Mouse (Mus musculus): ENCODE measurements around the gene Plscr3. TPM values are rescaled to one million over a fixed set of nuclear protein-coding genes. Genes with fewer than 3 reads are reported as not detected.
A peak's percentile ranks its signal among the peaks of the same experiment; 100 is the strongest.

The Plscr3 gene
- total RNA-seq, 2 experiments from 2014 or later = 10.8 to 23.7 TPM

- ATAC-seq (ENCODE audit: poor library complexity, severe bottlenecking) = no peak
Measured at GRCm38 (mm10) chr11:69886907-69887635, 40.9 kb downstream of the Plscr3 start.

- no peak for ATAC-seq (ENCODE audit: poor library complexity, severe bottlenecking)
Measured at GRCm38 (mm10) chr11:69891482-69891881, 45.3 kb downstream of the Plscr3 start.

GRCm38 (mm10) chr11:69894671-69895070, 48.5 kb downstream of the Plscr3 start:
- peak; percentile 86 for ATAC-seq (ENCODE audit: poor library complexity, severe bottlenecking)

GRCm38 (mm10) chr11:69895291-69895690, 49.1 kb downstream of the Plscr3 start, which contains the start of gene Acap1:
Gene Acap1, minus strand, starts transcription at chr11:69895539.
- peak; percentile 86 for ATAC-seq (ENCODE audit: poor library complexity, severe bottlenecking)

- no peak for ATAC-seq (ENCODE audit: poor library complexity, severe bottlenecking)
Measured at GRCm38 (mm10) chr11:69899870-69900269, 53.7 kb downstream of the Plscr3 start.

- peak; percentile 85 for ATAC-seq (ENCODE audit: poor library complexity, severe bottlenecking)
Measured at GRCm38 (mm10) chr11:69900471-69901405, 54.6 kb downstream of the Plscr3 start, which contains the start of the genes 2810408A11Rik and Neurl4. Gene 2810408A11Rik, minus strand, starts transcription at chr11:69900987. Gene Neurl4, plus strand, starts transcription at chr11:69901072.

GRCm38 (mm10) chr11:69901406-69901846, 55.2 kb downstream of the Plscr3 start:
- ATAC-seq (ENCODE audit: poor library complexity, severe bottlenecking) = peak; percentile 80

Other genes starting within 250 kb of the Plscr3 start
Only the 30 nearest of the 43 such genes appear.
- 37.7 and 47.2 TPM in 2 replicates for gene Tnfsf13, start 160.6 kb upstream of the Plscr3 start, total RNA-seq (2015)
- 74.3 and 78.9 TPM in 2 replicates for gene Tnfsf13, start 160.6 kb upstream of the Plscr3 start, total RNA-seq (2017)
- 25.5 and 25.9 TPM in 2 replicates for gene Tnfsf12, start 150.5 kb upstream of the Plscr3 start, total RNA-seq (2015)
- 3.2 and 4.9 TPM in 2 replicates for gene Tnfsf12, start 150.5 kb upstream of the Plscr3 start, total RNA-seq (2017)
- 11.6 and 13.6 TPM in 2 replicates for gene Tnfsfm13, start 150.3 kb upstream of the Plscr3 start, total RNA-seq (2015)
- 8.5 and 12.2 TPM in 2 replicates for gene Tnfsfm13, start 150.3 kb upstream of the Plscr3 start, total RNA-seq (2017)
- 116 and 118 TPM in 2 replicates for gene Polr2a, start 87.7 kb upstream of the Plscr3 start, total RNA-seq (2015)
- gene Polr2a, start 87.7 kb upstream of the Plscr3 start, total RNA-seq (2017) = 38.6 and 42.9 TPM in 2 replicates
- gene Slc35g3, start 84.4 kb upstream of the Plscr3 start, total RNA-seq (2015) = not detected in 2 replicates
- gene Slc35g3, start 84.4 kb upstream of the Plscr3 start, total RNA-seq (2017) = not detected in 2 replicates
- gene Zbtb4, start 80.5 kb upstream of the Plscr3 start, total RNA-seq (2015) = 1.6 and 2.6 TPM in 2 replicates
- 1.4 and 2.4 TPM in 2 replicates for gene Zbtb4, start 80.5 kb upstream of the Plscr3 start, total RNA-seq (2017)
- 0.32 and 0.36 TPM in 2 replicates for gene Chrnb1, start 50.4 kb upstream of the Plscr3 start, total RNA-seq (2015)
- gene Chrnb1, start 50.4 kb upstream of the Plscr3 start, total RNA-seq (2017) = 0.16 TPM in 1 of 2 replicates, not detected in the other
- gene Fgf11, start 44.5 kb upstream of the Plscr3 start, total RNA-seq (2015) = 0.14 TPM in 1 of 2 replicates, not detected in the other
- gene Fgf11, start 44.5 kb upstream of the Plscr3 start, total RNA-seq (2017) = not detected in 2 replicates
- not detected in 2 replicates for gene Tmem102, start 40.8 kb upstream of the Plscr3 start, total RNA-seq (2015)
- not detected in 2 replicates for gene Tmem102, start 40.8 kb upstream of the Plscr3 start, total RNA-seq (2017)
- not detected in 2 replicates for gene Gm39566, start 31.1 kb upstream of the Plscr3 start, total RNA-seq (2015)
- not detected in 2 replicates for gene Gm39566, start 31.1 kb upstream of the Plscr3 start, total RNA-seq (2017)
- gene Spem2, start 27.9 kb upstream of the Plscr3 start, total RNA-seq (2015) = not detected in 2 replicates
- not detected in 2 replicates for gene Spem2, start 27.9 kb upstream of the Plscr3 start, total RNA-seq (2017)
- not detected in 2 replicates for gene Spem1, start 24.2 kb upstream of the Plscr3 start, total RNA-seq (2015)
- gene Spem1, start 24.2 kb upstream of the Plscr3 start, total RNA-seq (2017) = not detected in 2 replicates
- gene Nlgn2, start 8.6 kb upstream of the Plscr3 start, total RNA-seq (2015) = 0.20 and 0.48 TPM in 2 replicates
- gene Nlgn2, start 8.6 kb upstream of the Plscr3 start, total RNA-seq (2017) = 0.16 and 0.88 TPM in 2 replicates
- gene Tmem256, start 7.9 kb upstream of the Plscr3 start, total RNA-seq (2015) = 217 and 226 TPM in 2 replicates
- gene Tmem256, start 7.9 kb upstream of the Plscr3 start, total RNA-seq (2017) = 117 and 158 TPM in 2 replicates
- not detected in 2 replicates for gene Tnk1, start 12.4 kb downstream of the Plscr3 start, total RNA-seq (2015)
- gene Tnk1, start 12.4 kb downstream of the Plscr3 start, total RNA-seq (2017) = 0.04 TPM in 1 of 2 replicates, not detected in the other
- not detected in 2 replicates for gene Tmem95, start 31.6 kb downstream of the Plscr3 start, total RNA-seq (2015)
- not detected in 2 replicates for gene Tmem95, start 31.6 kb downstream of the Plscr3 start, total RNA-seq (2017)
- gene Kctd11, start 35.0 kb downstream of the Plscr3 start, total RNA-seq (2015) = 2.9 and 3.3 TPM in 2 replicates
- 3.0 and 3.3 TPM in 2 replicates for gene Kctd11, start 35.0 kb downstream of the Plscr3 start, total RNA-seq (2017)
- 19.3 and 19.7 TPM in 2 replicates for gene Acap1, start 49.2 kb downstream of the Plscr3 start, total RNA-seq (2015)
- gene Acap1, start 49.2 kb downstream of the Plscr3 start, total RNA-seq (2017) = 44.4 and 53.5 TPM in 2 replicates
- gene 2810408A11Rik, start 54.6 kb downstream of the Plscr3 start, total RNA-seq (2015) = 1.6 and 2.6 TPM in 2 replicates
- gene 2810408A11Rik, start 54.6 kb downstream of the Plscr3 start, total RNA-seq (2017) = 1.5 and 1.8 TPM in 2 replicates
- gene Neurl4, start 54.7 kb downstream of the Plscr3 start, total RNA-seq (2015) = 7.1 and 9.9 TPM in 2 replicates
- 11.9 and 18.9 TPM in 2 replicates for gene Neurl4, start 54.7 kb downstream of the Plscr3 start, total RNA-seq (2017)
- gene Gps2, start 67.5 kb downstream of the Plscr3 start, total RNA-seq (2015) = 140 and 156 TPM in 2 replicates
- 56.4 and 64.9 TPM in 2 replicates for gene Gps2, start 67.5 kb downstream of the Plscr3 start, total RNA-seq (2017)
- 575 and 614 TPM in 2 replicates for gene Eif5a, start 75.6 kb downstream of the Plscr3 start, total RNA-seq (2015)
- gene Eif5a, start 75.6 kb downstream of the Plscr3 start, total RNA-seq (2017) = 561 and 596 TPM in 2 replicates
- gene Ybx2, start 89.4 kb downstream of the Plscr3 start, total RNA-seq (2015) = not detected in 2 replicates
- gene Ybx2, start 89.4 kb downstream of the Plscr3 start, total RNA-seq (2017) = not detected in 2 replicates
- not detected in 2 replicates for gene Slc2a4, start 101.8 kb downstream of the Plscr3 start, total RNA-seq (2015)
- gene Slc2a4, start 101.8 kb downstream of the Plscr3 start, total RNA-seq (2017) = 0.07 TPM in 1 of 2 replicates, not detected in the other
- gene Cldn7, start 118.4 kb downstream of the Plscr3 start, total RNA-seq (2015) = not detected in 2 replicates
- not detected in 2 replicates for gene Cldn7, start 118.4 kb downstream of the Plscr3 start, total RNA-seq (2017)
- gene Ctdnep1, start 134.8 kb downstream of the Plscr3 start, total RNA-seq (2015) = 120 and 150 TPM in 2 replicates
- 26.6 and 27.0 TPM in 2 replicates for gene Ctdnep1, start 134.8 kb downstream of the Plscr3 start, total RNA-seq (2017)
- gene Elp5, start 136.1 kb downstream of the Plscr3 start, total RNA-seq (2015) = 44.7 and 63.0 TPM in 2 replicates
- gene Elp5, start 136.1 kb downstream of the Plscr3 start, total RNA-seq (2017) = 35.7 and 40.5 TPM in 2 replicates
- gene Gabarap, start 144.8 kb downstream of the Plscr3 start, total RNA-seq (2015) = 843 and 872 TPM in 2 replicates
- 599 and 651 TPM in 2 replicates for gene Gabarap, start 144.8 kb downstream of the Plscr3 start, total RNA-seq (2017)
- 34.0 and 37.0 TPM in 2 replicates for gene Phf23, start 149.4 kb downstream of the Plscr3 start, total RNA-seq (2015)
- gene Phf23, start 149.4 kb downstream of the Plscr3 start, total RNA-seq (2017) = 42.5 and 45.8 TPM in 2 replicates
- gene Dvl2, start 154.2 kb downstream of the Plscr3 start, total RNA-seq (2015) = 7.9 and 9.3 TPM in 2 replicates
- gene Dvl2, start 154.2 kb downstream of the Plscr3 start, total RNA-seq (2017) = 12.7 and 16.9 TPM in 2 replicates